Mouse (Mus musculus): ENCODE measurements around the gene Borcs5.

The Borcs5 gene

DNA sequence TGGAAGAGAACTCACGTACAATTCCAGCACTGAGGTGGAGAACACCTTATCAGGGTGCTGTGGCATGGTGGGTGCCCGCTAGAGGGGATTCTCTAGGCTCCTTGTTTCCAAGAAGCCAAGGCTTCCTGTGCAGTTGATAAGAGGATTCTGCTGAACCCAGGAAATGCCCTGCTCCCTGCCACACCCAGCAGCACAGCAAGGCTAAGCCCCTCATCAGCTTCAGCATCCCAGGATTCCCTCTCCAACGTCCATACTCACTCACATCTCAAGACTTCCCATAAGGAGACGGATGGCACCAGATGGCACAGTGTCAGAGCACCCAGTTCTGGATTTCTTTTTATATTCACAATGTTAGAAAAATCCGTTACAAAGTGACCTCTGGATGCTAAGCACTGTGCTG is 79.8 kb downstream of the Borcs5 start:
- DNase-seq = no peak

DNA sequence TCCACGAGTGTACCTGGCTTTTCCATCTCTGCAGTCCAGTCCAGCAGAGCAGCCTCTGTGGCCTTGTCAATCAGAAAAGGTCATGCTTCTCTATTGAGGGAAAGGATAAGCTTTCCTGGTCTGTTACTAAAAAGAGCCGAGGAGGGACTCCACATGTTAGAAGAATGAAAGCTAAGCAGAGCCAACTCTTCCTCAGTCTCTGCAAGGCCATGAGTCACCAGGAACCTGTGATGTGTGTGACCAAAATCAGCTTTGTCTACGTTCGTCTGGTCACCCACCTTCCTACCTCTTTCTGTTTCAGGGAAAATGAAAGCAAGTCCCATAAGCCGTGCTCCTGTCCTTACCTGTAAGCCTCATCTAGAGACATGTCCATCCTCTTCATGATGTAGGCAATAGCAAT is 80.8 kb downstream of the Borcs5 start:
- no peak for DNase-seq

- no peak for DNase-seq
Observed at GRCm38 (mm10) chr6:134721729-134722269, 82.5 kb downstream of the Borcs5 start.

DNA sequence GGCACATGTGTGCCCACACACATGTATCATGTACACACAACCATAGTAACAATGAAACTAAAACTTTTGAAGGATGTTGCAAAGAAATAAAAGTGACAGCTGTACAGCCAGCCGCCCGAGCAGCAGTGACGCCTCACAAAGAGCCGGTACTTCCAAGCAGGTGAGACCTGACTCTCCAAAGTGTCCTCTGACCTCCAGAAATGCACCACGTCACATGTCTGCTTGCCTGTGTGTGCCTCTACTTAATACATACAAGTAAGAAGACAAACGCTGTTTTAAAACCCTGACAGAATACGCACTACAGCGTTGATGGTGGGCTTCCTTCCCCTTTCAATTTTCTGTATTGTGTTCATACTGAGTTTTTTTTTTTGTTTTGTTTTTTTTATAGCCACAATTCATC is 83.6 kb downstream of the Borcs5 start:
- no peak for DNase-seq

- DNase-seq = no peak
Observed at GRCm38 (mm10) chr6:134723326-134723725, 84.0 kb downstream of the Borcs5 start.

GRCm38 (mm10) chr6:134723833-134724553 is 84.7 kb downstream of the Borcs5 start:
- no peak for DNase-seq

DNA sequence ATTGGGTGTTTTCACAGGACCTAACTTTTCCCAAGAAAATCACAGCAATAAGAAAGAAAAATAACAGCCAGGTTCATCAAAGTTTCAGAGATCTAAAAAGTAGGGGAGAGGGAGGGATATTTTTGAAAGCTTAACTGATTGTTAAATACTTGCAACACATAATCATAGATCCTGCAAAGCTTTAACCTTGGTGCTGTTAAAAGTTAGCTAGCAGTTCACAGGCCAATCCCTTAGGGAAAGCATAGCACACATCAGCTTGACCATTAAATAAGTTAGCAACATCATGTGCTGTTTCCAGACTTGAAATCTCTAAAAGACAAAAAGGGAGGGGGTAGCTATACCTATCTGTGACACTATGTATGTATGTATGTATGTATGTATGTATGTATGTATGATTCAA is 86.1 kb downstream of the Borcs5 start:
- DNase-seq = no peak

- DNase-seq = no peak
Observed at GRCm38 (mm10) chr6:134730978-134731377, 91.7 kb downstream of the Borcs5 start.

- DNase-seq = no peak
Observed at GRCm38 (mm10) chr6:134732813-134733212, 93.5 kb downstream of the Borcs5 start.

DNA sequence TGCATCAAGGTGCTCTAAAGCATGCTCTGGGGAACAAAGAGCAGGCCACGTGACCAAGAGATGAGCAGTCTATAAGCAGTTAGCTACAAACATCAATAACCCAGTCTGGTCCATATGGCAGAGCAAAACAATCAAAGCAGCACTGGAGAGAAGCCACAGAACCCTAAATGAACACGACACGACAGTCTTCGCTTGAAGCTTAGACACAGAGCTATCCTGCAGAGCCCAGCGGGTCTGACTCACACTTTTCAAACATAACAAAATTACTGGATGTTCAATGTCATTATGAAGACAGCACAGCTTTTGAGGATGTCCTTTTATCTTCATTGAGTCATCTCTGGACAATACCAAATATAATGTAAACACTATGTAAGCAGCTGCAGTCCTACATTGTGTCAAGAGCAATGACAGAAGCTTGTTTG is 94.5 kb downstream of the Borcs5 start:
- DNase-seq = no peak

GRCm38 (mm10) chr6:134736853-134737252 is 97.5 kb downstream of the Borcs5 start:
- DNase-seq = no peak

DNA sequence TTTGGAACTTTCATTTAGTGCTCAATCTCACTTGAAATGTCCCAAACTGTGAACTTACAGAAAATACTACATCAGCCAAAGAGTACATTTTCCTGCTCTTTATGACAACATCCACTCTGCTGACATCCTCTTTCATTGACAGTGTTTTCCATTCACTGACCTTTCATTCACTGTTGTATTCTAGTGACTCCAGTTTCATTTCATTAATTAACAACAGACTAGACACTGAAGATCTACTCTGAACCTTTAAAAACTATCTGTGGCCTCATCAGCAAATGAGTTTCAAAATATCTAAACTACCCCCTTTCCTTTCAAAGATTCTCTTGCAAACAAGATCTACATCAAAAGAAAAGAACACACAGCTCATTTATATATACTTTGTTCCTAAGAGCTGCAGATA is 104.3 kb downstream of the Borcs5 start:
- DNase-seq = no peak

DNA sequence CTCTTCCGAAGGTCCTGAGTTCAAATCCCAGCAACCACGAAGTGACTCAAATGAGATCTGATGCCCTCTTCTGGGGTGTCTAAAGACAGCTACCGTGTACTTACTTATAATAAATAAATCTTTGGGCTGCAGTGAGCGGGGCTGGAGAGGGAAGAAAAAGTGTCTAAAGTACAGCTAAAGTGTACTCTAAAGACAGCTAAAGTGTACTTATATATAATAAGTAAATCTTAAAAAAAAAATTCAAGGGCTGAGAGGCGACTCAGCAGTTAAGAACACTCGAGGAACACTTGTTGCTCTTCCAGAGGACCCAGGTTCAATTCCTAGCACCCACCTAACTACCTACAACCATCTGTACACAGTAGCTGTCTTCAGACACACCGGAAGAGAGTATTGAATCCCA is 106.6 kb downstream of the Borcs5 start:
- DNase-seq = no peak

- no peak for DNase-seq
Observed at GRCm38 (mm10) chr6:134748126-134748525, 108.8 kb downstream of the Borcs5 start.

GRCm38 (mm10) chr6:134751087-134751486 is 111.8 kb downstream of the Borcs5 start:
- DNase-seq = no peak

DNA sequence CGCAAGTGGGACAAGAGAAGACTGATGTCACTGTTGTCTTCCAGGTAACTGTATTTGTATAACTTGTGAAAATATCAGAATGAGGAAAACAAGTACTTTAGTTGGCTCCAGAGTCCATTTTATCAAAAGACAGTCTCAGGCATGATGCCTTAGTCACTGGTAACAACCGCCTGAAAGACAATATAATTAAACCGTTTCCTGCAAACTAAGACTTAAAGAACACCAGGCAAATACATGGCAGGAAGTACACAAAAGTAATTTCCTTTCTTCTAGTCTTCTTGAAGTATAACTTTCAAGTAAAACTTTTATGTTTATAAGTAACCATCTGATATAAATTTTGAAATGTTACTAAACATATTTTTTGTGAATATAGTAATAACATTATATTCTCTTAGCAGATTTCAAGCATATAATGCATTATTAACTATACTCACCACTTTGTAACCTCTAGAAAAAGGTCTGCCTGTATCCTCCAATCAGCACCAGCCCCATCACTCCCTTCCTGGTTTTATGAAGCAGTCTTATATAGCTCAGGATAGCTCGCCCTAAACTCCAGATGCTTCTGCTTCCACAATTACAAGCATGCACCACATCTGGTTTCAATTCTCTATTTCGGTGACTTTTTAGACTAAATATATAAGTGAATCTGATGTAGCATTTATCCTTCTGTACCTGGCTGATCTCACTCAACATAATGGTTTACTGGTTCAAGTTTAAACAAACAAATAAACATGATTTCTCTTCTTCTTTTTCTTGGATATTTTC is 112.8 kb downstream of the Borcs5 start:
- DNase-seq = no peak

- no peak for DNase-seq
Observed at GRCm38 (mm10) chr6:134753412-134753811, 114.1 kb downstream of the Borcs5 start.

GRCm38 (mm10) chr6:134753858-134754257 is 114.5 kb downstream of the Borcs5 start:
- no peak for DNase-seq

DNA sequence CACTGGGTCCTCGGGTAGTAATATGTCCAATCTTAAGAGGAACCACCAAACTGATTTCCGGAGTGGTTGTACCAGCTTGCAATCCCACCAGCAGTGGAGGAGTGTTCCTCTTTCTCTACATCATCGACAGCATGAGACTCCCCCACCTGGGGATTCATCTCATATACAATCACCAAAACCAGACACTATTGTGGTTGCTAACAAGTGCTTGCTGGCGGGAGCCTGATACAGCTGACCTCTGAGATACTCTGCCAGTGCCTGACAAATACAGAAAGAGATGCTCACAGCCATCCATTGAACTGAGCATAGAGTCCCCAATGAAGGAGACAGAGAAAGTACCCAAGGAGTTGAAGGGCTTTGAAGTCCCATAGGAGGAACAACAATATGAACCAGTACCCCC is 116.7 kb downstream of the Borcs5 start:
- no peak for DNase-seq
